Mouse (Mus musculus) c-Kit-positive CD71-positive TER-119-positive erythroid progenitor cells, embryonic 14.5 days (primary cell): ENCODE measurements around the gene Gm10318.

Experiments used
- DNase-seq: peaks from one replicate; pipeline ENCODE4 v3.0.0-alpha.2; 2013; ENCODE audit warnings: low spot score

The Gm10318 gene

DNA sequence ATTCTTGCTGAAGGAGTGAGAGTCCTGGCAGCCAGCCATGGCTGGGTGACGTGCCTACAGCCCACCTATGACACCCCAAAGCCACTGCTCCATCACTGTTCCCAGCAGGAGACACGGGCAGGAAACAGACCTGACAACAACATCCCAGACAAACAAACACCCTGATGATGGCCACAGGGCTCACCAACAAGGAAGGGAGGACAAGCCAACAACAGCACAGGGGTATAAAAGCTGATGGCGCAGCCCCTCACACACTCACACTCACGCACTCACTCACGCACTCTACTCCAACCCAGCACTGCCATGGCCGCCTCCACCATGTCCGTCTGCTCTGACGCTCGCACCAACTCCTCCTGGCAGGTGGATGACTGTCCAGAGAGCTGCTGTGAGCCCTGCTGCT is at the start of gene Gm10318:
Gene Gm10318, plus strand, starts transcription at position 301 of the 400 bp plus-strand sequence.
- no peak for DNase-seq

DNA sequence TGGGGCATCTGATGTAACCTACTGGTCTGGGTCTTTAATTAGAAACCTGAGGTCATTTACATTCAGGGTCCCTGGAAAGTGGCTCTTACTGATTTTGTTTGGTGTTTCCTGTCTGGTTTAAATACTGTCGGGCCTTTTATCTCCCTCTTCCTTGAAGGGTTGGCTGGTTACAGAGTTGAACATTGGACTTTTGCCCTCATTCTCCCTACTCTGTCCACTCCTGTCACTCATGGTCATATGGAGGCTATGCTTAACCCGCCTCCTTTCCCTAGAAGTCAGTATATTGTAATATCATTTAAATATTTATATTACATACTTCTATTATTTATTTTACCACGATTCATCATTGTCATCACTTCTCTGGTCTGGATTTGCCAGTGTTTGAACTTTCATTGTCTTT is 48.6 kb upstream of the Gm10318 start:
- no peak for DNase-seq

DNA sequence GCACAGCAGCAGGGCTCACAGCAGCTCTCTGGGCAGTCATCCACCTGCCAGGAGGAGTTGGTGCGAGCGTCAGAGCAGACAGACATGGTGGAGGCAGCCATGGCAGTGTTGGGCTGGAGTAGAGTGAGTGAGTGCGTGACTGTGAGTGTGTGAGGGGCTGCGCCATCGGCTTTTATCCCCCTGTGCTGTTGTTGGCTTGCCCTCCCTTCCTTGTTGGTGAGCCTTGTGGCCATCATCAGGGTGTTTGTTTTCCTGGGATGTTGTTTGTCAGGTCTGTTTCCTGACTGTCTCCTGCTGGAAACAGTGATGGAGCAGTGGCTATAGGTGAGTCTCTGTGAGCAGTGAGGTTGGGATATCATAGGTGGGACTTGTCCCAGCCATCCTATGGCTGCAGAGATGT is 40.9 kb upstream of the Gm10318 start, which contains the start of gene Gm9507:
Gene Gm9507, minus strand, starts transcription at position 101 of the 400 bp plus-strand sequence.
- DNase-seq = no peak

DNA sequence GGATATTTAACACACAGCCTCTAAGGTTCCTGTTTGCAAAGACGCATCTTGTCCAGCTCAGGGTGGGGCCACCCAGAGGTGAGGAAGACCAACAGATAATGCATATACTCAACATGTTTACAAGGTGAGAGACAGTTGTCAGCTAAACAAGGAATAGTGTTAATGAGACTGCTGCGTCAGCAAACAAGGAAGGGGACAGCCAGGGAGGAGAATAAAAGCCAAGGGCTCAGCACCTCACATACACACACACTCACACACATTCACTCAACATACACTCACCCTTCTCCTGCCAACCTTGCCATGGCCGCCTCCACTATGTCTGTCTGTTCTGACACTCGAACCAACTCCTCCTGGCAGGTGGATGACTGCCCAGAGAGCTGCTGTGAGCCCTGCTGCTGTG is 38.3 kb upstream of the Gm10318 start, which contains the start of gene Gm2696:
Gene Gm2696, plus strand, starts transcription at position 301 of the 400 bp plus-strand sequence.
- DNase-seq = no peak

DNA sequence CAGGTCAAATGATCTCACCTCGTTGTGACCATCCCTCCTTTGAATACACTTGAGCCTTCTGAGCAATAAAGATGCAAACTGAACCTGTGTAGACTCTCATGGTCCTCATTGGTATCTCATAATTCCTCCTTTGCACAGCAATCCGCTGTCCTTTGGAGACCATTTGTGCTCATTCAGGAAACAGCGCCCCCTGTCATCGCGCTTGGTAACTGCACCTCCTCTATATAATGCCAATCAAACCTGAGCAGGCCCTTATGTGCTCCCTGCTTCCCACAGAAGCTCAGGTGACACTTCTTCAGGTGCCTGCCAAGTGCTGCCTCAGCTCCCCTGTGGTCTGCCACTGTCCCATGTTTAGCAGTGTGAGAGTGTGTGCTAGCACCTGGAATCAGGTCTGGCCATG is 37.1 kb upstream of the Gm10318 start:
- DNase-seq = peak; percentile 2

- DNase-seq = no peak
Observed at GRCm38 (mm10) chr10:77818523-77818922, 34.1 kb upstream of the Gm10318 start.

- DNase-seq = no peak
Observed at GRCm38 (mm10) chr10:77819203-77819602, 33.5 kb upstream of the Gm10318 start.

GRCm38 (mm10) chr10:77826951-77827350 is 25.7 kb upstream of the Gm10318 start, which contains the start of gene Krtap10-4:
Gene Krtap10-4, minus strand, starts transcription at chr10:77827095.
- no peak for DNase-seq

DNA sequence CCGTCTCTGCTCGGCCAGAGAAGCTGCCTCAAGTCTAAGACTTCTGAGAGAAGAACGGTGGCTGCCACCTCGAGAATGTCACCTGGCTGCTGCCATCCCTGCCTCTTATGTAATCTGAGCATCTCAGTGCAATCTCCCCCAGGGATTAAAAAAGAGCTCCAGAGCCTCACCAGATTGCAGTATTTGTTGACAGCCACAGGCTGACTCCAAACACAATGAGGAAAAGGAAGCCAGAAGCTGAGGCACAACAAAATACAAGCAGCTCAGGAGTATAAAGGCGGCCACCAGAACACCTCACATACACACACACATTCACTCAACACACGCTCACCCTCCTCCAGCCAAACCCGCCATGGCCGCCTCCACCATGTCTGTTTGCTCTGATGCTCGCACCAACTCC is 17.0 kb upstream of the Gm10318 start, which contains the start of gene Krtap10-10:
Gene Krtap10-10, plus strand, starts transcription at position 301 of the 400 bp plus-strand sequence.
- DNase-seq = no peak

DNA sequence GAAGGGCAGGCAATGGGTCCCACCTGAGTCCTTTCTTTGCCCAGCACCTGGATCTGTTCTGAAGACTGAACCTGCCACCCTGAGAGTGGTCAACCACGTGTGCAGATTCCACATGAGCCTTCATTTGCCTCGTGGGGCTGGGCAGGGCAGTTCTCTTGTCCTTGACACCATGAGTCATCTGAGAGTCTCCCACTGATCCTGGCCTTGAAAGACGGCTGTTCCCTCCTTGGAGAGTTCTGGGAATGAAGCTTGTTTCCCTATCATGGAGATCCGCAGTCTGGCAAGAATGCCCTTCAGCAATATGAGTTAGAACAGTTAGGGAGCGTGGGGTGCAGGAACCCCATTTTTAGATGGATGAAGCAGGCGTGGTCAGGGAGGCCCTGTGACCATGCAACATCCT is 13.7 kb upstream of the Gm10318 start:
- DNase-seq = no peak

DNA sequence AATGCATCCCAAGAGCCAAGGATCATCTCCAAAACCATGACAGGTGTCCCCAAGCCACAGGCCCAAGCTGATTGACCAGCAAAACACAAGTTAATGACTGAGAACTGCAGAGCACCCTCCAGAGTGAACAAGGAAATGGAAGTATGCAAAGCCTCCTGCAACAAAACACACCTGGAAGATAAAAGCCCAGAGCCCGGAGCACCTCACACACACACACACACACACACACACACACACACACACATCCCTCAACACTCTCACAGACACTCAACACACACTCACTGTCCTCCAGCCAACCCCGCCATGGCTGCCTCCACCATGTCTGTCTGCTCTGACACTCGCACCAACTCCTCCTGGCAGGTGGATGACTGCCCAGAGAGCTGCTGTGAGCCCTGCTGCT is 6.2 kb upstream of the Gm10318 start, which contains the start of gene Gm36176:
Gene Gm36176, plus strand, starts transcription at position 301 of the 400 bp plus-strand sequence.
- DNase-seq = no peak

- DNase-seq = no peak
Observed at GRCm38 (mm10) chr10:77846961-77847360, 5.7 kb upstream of the Gm10318 start.

DNA sequence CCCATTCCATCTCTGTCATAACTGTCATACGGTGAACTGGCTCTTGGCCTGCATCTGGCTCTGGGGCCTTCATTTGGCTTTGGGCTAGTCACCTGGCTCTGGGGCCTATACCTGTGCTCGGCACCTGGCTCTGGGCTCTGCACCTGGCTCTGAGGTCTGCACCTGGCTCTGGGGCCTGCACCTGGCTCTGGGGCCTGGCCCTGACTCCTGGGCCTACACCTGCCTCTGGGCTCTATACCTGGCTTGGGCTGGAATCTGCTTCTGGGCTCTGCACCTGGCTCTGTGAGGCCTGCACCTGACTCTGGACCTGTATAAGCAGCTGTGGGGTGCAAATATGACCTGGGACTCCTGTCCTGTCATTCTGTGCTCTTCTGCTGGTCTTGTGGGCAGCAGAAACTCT is 5.1 kb upstream of the Gm10318 start:
- no peak for DNase-seq

- no peak for DNase-seq
Observed at GRCm38 (mm10) chr10:77861675-77862074, 9.0 kb downstream of the Gm10318 start, which contains the start of gene Gm3285. Gene Gm3285, plus strand, starts transcription at chr10:77861975.

GRCm38 (mm10) chr10:77864067-77864761 is 11.6 kb downstream of the Gm10318 start:
- DNase-seq = peak; percentile 34

DNA sequence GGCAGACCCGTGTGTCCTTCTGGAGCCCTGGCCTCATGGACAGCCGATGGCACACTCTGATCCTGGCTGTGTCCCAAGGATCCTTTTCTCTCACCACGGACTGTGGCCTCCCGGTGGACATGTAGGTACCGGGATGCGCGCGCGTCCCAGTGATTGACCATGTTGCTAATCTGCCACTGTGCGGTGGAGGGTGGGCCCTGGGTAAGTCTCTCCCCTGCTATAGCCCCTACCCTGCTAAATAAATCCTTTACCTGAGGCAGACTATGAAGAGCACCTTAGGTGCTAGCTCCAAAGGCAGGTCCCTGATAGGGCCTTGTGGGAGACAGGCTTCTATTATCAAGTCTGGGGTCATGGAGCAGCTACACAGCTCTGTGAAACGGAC is 12.1 kb downstream of the Gm10318 start:
- no peak for DNase-seq

DNA sequence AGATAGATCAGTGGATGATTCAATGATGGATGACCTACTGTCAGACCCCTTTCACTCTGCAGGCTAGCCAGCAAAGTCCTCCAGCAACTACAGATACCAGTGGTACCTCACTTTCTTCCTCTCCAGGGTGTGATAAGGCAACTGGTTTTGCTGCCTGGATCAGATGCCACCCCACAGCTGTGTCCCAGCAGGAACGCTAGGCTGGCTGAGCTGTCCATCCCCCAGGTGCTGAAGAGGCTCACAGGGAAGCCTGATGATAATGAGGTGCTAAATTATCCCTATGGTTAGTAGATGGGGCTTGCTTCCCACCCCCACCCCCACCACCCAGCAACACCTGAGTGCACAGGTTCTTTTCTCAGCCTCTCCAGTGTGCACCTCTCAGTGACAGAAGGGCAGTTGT is 14.9 kb downstream of the Gm10318 start:
- no peak for DNase-seq

DNA sequence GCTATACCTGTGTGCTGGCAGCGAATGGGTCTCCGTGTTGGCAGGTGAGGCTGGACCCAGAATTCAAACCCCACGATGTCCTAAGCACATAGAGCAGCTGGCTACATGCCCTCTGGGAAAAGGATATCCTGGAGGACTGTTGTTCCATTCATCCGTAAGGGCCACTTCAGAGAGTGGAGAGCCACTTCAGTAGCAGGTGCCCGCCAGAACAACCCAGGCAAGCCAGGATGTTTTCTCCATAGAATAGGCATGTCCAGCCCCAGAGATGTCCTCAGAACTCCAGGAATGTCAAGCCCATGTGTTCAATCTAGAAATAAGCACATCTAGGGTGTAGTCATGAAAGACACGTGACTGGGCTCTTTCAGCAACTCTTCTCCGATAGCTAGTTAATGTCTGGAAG is 17.0 kb downstream of the Gm10318 start:
- DNase-seq = no peak

- DNase-seq = no peak
Observed at GRCm38 (mm10) chr10:77878985-77879384, 26.3 kb downstream of the Gm10318 start.

DNA sequence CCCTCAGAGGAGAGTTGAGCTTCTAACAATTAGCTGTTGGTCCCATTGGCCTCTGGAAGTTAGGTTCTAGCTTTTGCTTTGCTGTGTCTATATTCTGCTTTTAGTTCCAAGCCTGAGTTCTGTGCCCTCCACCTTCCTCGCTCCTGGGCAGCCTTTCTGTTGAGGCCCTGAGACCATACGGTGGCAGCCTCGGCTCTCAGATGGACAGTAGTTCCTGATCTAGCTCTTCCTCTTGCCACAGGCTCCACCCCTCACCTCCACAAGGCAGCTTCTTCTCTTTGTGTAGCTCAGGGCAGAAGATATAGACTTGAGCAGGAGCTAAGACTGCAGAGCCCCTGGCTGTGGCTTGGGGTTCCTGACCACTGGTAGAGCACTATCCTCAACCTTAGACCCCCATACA is 27.6 kb downstream of the Gm10318 start:
- no peak for DNase-seq

- DNase-seq = no peak
Observed at GRCm38 (mm10) chr10:77882553-77882952, 29.9 kb downstream of the Gm10318 start.

GRCm38 (mm10) chr10:77886007-77886747 is 33.5 kb downstream of the Gm10318 start:
- DNase-seq = no peak

DNA sequence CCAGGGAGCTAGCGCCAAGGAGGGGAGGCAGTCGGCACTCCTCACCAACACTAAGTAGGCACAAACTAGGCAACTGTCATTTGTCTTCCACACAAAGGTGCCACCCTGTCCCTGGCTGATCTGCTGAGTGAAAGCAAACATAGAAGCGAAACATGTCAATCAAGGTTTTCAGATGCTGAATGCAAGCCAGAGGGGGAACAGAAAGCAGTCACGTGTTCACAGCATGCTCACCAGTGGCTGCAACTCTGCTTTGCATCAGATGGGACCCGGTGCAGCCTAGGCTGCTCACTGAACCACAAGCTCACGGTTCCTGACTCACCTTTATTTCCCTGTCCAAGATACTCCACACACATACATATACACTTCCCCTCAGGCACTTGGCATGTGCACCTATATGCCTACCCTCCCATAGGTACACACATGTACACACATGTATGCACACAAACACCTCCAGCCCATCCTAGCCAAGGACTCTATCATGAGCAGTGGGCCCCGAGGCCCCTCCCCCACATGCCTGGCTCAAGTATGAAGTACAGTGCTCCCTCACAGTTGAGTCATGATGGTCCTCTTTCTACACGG is 38.4 kb downstream of the Gm10318 start:
- no peak for DNase-seq
